Mouse (Mus musculus): ENCODE results near the gene Specc1l. TPM values are rescaled to one million over a fixed set of nuclear protein-coding genes. Genes with fewer than 3 reads are reported as not detected.

The Specc1l gene
- polyA plus RNA-seq, 1 experiment from 2014 or later: 13.3 TPM

DNA sequence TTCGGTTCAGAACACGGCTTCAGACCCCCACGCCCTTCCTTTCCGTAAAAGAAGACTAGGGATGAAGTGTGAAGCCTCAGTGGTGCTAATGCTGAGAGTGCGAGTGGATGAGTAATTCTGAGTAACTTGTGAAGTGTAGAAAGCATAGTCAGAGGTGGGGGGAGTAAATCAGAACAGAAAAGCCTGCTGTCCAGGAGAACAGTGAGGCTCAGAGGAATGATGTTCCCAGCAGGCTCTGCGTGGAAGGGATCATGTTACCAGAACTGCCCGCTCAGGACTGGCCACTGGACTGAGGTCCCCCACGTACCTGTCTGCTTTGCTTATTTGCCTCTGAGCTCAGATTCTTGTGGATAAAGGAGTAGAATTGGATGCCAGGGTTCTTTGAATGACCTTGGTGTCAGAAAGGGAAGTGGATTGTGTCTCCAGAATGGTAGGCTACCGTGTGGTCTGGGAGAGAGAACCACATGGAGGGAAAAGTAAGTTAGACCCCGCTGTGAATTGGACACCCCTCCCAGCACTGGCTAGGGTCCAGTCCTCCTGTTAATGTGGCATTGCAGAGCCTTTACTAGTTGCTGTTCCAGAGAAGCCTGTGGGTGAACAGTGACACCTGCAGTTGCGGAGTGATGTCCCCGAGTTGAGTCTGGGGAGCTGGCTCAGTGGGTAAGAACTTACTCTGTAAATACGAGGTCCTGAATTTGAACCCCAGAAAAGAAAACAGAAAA lies 40.6 kb downstream of the Specc1l start:
- no peak for ATAC-seq (replicated peaks; ENCODE audit: low FRiP score)
- 79% methylated on average over 13 of the region's 13 CpGs for WGBS
- Histone ChIP-seq H3K27ac (ENCODE audit: low read depth, low read length) (no peak overlapping the region), H3K9ac (ENCODE audit: low read depth, low read length) (no peak overlapping the region), H3K4me1 (replicated peaks; ENCODE audit: control insufficient read depth, insufficient read depth, low read length) (no peaks in the 10 kb centered on the region), H3K4me2 (no peak overlapping the region), H3K4me3 (ENCODE audit: low read depth, low read length) (no peak overlapping the region), H3K27me3 (replicated peaks; ENCODE audit: control insufficient read depth, insufficient read depth, low read length) (no peaks in the 10 kb centered on the region), H3K9me3 (ENCODE audit: control insufficient read depth, low read length) (no peaks in the 10 kb centered on the region), H3K36me3 (ENCODE audit: control insufficient read depth, insufficient read depth, low read length) (peaks cover 2% of the 10 kb centered on the region; the same call in 1 of the 2 replicates)
- no peak for DNase-seq (ENCODE audit: low spot score)

DNA sequence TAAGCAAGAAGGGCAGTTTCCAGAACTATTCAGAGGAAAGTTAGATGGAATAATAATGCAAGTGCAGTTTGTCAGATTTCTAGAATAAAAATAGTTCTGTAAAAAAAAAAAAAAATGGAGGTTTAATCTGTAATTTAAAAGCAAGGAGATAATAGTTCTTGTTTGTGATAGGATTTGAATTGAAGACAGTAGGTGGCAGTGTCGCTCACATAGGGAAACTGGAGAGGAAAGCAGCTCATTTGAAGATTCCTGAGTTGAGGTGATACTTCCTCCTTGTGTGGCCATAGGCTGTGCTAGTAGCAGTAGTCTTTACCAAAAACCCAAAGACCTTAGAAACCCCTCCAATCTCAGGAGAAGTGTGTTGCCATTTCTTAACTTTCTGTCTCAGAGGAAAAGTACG lies 43.2 kb downstream of the Specc1l start:
- H3K4me3 ChIP-seq (ENCODE audit: low read depth, low read length): no peak overlapping the region
- H3K4me2 ChIP-seq: no peak overlapping the region
- no peak overlapping the region for H3K27ac ChIP-seq (ENCODE audit: low read depth, low read length)
- H3K4me1 ChIP-seq (replicated peaks; ENCODE audit: control insufficient read depth, insufficient read depth, low read length): no peaks in the 10 kb centered on the region
- 65% methylated on average over 2 of the region's 2 CpGs for WGBS
- DNase-seq (ENCODE audit: low spot score) (no peak), ATAC-seq (replicated peaks; ENCODE audit: low FRiP score) (no peak)
- no peak overlapping the region for H3K9ac ChIP-seq (ENCODE audit: low read depth, low read length)
- H3K36me3 ChIP-seq (ENCODE audit: control insufficient read depth, insufficient read depth, low read length): peaks cover 3% of the 10 kb centered on the region; the same call in 1 of the 2 replicates
- no peaks in the 10 kb centered on the region for H3K9me3 ChIP-seq (ENCODE audit: control insufficient read depth, low read length)
- no peaks in the 10 kb centered on the region for H3K27me3 ChIP-seq (replicated peaks; ENCODE audit: control insufficient read depth, insufficient read depth, low read length)

DNA sequence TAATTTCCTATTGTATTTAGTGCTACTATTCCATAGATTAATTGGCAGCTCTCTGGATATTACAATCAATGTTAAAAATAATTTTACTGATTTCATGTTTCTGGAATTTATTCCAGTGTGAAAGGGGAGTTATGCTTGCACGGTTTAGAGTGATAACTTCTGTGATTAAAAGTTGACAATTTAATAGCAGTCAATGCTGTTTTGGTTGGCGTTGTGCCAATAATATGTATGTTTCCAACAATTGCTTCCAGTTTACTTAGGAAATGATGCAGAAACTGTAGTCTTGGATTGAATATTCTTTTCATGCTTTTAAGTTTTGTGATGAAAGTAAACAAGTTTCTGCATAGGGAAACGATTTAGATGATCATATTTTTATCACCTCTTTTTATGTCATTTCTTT lies 45.5 kb downstream of the Specc1l start:
- Histone ChIP-seq H3K9ac (ENCODE audit: low read depth, low read length) (no peak overlapping the region), H3K27me3 (replicated peaks; ENCODE audit: control insufficient read depth, insufficient read depth, low read length) (no peaks in the 10 kb centered on the region), H3K9me3 (ENCODE audit: control insufficient read depth, low read length) (no peaks in the 10 kb centered on the region), H3K27ac (ENCODE audit: low read depth, low read length) (no peak overlapping the region), H3K4me3 (ENCODE audit: low read depth, low read length) (no peak overlapping the region), H3K36me3 (ENCODE audit: control insufficient read depth, insufficient read depth, low read length) (peaks cover 12% of the 10 kb centered on the region), H3K4me1 (replicated peaks; ENCODE audit: control insufficient read depth, insufficient read depth, low read length) (no peaks in the 10 kb centered on the region), H3K4me2 (no peak overlapping the region)
- no peak for DNase-seq (ENCODE audit: low spot score)
- 83% methylated on average over 3 of the region's 3 CpGs for WGBS
- no peak for ATAC-seq (replicated peaks; ENCODE audit: low FRiP score)

DNA sequence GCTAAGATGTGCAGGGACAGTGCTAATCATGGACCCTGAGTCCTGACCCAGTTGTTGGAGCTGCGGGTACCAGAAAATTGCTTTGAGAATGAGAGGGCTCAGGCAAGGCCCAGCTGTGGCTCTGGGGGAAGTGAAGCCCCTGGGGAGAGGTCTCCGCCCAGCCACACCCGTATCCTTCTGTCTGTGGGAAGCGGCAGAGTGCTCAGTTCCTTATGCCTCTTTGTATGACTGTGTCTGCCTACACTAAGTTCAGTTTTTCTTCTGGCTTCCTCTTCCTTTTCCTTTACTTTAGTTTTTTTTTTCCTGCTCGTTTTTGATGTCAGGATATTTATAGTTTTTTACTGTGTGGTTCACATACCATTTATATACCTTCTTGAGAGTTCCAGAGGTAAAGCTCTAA lies 46.4 kb downstream of the Specc1l start:
- H3K36me3 ChIP-seq (ENCODE audit: control insufficient read depth, insufficient read depth, low read length): peaks cover 19% of the 10 kb centered on the region
- no peak overlapping the region for H3K27ac ChIP-seq (ENCODE audit: low read depth, low read length)
- WGBS: 52% methylated on average over 5 of the region's 5 CpGs

DNA sequence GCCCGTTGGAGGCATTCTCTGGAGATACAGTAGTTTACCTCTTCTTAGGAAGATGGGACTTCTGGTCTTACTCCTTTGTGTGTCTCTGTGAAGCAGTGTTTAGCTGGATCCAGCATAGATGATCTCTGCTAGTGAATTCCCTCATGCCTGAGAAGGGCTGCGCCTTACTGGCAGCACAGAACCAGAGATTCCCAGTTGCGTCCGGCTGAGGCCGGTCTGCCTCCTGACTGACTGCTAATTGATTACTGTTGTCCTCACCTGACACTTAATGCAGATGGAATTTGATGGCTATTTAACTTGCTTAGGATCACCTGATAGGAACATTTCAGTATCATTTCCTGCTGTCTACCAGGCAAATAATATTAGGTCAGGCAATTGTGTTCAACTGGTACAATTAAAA lies 49.4 kb downstream of the Specc1l start:
- H3K36me3 ChIP-seq (ENCODE audit: control insufficient read depth, insufficient read depth, low read length): peaks cover 37% of the 10 kb centered on the region
- WGBS: 96% methylated on average over 5 of the region's 5 CpGs
- no peak overlapping the region for H3K27ac ChIP-seq (ENCODE audit: low read depth, low read length)

More for the DNA sequence above, 46.4 kb downstream of the Specc1l start:
- Histone ChIP-seq H3K4me1 (replicated peaks; ENCODE audit: control insufficient read depth, insufficient read depth, low read length) (no peaks in the 10 kb centered on the region), H3K27me3 (replicated peaks; ENCODE audit: control insufficient read depth, insufficient read depth, low read length) (no peaks in the 10 kb centered on the region), H3K4me2 (no peak overlapping the region), H3K9me3 (ENCODE audit: control insufficient read depth, low read length) (no peaks in the 10 kb centered on the region), H3K9ac (ENCODE audit: low read depth, low read length) (no peak overlapping the region), H3K4me3 (ENCODE audit: low read depth, low read length) (no peak overlapping the region)
- ATAC-seq (replicated peaks; ENCODE audit: low FRiP score): no peak
- DNase-seq (ENCODE audit: low spot score): no peak

DNA sequence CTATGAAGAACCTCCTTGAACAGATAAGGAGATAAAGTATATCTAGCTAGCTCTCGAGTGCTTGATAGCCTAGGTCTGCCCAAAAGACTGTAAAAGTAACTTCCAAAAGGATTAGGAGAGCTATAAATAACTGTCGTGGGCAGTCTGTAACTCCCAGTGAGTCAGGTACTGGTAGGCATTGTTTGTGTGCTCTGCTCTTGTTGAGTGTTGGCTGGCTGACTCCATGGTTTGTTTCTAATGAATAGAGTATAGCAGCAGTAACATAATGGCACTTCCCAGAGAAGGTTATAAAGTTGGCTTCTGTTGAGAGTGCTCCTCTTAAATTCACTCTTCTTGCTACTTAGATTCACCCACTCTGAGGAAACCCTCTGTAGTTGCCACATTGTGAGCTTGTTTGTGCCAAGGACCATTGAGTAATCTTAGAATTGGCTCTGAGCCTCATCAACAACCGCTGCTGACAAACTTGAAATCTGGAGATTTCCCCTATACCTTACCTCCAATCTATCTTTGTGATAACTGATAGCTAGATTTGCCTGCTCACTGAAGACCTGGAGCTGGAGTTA lies 53.2 kb downstream of the Specc1l start:
- Histone ChIP-seq H3K4me3 (ENCODE audit: low read depth, low read length) (no peak overlapping the region), H3K36me3 (ENCODE audit: control insufficient read depth, insufficient read depth, low read length) (peaks cover 34% of the 10 kb centered on the region), H3K4me1 (replicated peaks; ENCODE audit: control insufficient read depth, insufficient read depth, low read length) (no peaks in the 10 kb centered on the region), H3K4me2 (no peak overlapping the region), H3K9me3 (ENCODE audit: control insufficient read depth, low read length) (no peaks in the 10 kb centered on the region), H3K9ac (ENCODE audit: low read depth, low read length) (no peak overlapping the region), H3K27me3 (replicated peaks; ENCODE audit: control insufficient read depth, insufficient read depth, low read length) (no peaks in the 10 kb centered on the region), H3K27ac (ENCODE audit: low read depth, low read length) (no peak overlapping the region)
- ATAC-seq (replicated peaks; ENCODE audit: low FRiP score) (no peak), DNase-seq (ENCODE audit: low spot score) (no peak)
- WGBS: 75% methylated on average over 3 of the region's 3 CpGs

More for the DNA sequence above, 49.4 kb downstream of the Specc1l start:
- no peaks in the 10 kb centered on the region for H3K9me3 ChIP-seq (ENCODE audit: control insufficient read depth, low read length)
- DNase-seq (ENCODE audit: low spot score) (no peak), ATAC-seq (replicated peaks; ENCODE audit: low FRiP score) (no peak)
- no peaks in the 10 kb centered on the region for H3K4me1 ChIP-seq (replicated peaks; ENCODE audit: control insufficient read depth, insufficient read depth, low read length)
- no peak overlapping the region for H3K4me3 ChIP-seq (ENCODE audit: low read depth, low read length)
- no peak overlapping the region for H3K9ac ChIP-seq (ENCODE audit: low read depth, low read length)
- no peak overlapping the region for H3K4me2 ChIP-seq
- H3K27me3 ChIP-seq (replicated peaks; ENCODE audit: control insufficient read depth, insufficient read depth, low read length): no peaks in the 10 kb centered on the region

DNA sequence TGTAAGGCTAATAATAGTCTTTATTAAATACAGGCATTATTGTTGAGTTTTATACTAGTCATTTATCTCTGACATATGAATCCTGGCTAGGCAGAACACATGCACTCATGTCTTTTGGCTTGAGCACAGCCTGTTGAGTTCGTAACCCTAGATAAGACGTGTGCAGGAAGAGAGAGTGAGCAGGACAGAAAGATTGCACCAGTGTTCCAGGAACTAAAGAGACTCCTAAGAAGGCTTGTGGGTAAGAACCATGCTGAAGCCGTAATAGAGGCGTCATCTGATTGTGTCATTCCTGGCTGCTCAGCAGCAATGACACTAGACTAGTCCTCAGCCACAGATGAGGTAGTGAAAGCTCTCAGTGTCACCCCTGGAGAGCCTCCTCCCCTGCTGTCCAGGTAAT lies 61.1 kb downstream of the Specc1l start:
- no peak overlapping the region for H3K27ac ChIP-seq (ENCODE audit: low read depth, low read length)

DNA sequence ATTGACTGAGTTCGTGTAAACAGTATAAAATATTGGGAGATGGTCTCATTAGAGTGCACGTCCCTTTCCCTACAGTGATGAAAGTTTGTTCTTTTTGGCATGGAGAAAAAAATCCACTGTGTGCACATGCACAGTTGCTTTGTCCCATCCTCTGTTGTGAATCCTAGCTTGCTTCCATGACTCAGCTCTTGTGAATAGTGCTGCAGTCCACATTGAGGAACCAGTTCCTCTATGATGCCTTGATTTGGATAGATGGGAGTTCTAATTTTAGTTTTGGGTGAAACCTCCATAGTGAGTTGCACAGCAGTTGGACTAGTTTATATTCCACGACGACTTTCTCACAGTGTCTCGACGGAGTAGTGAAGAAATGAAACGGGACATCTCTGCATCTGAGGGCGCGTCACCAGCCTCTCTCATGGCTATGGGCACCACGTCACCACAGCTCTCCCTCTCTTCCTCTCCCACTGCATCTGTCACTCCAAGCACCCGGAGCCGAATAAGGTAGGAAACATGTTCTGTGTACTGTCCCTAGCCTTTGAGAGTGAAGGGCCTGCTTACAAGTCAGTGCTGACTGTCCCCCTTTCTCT lies 64.6 kb downstream of the Specc1l start:
- H3K36me3 ChIP-seq (ENCODE audit: control insufficient read depth, insufficient read depth, low read length): peaks cover 10% of the 10 kb centered on the region
- no peaks in the 10 kb centered on the region for H3K4me1 ChIP-seq (replicated peaks; ENCODE audit: control insufficient read depth, insufficient read depth, low read length)
- ATAC-seq (replicated peaks; ENCODE audit: low FRiP score): no peak

More for the DNA sequence above, 61.1 kb downstream of the Specc1l start:
- no peak for DNase-seq (ENCODE audit: low spot score)
- Histone ChIP-seq H3K27me3 (replicated peaks; ENCODE audit: control insufficient read depth, insufficient read depth, low read length) (no peaks in the 10 kb centered on the region), H3K4me1 (replicated peaks; ENCODE audit: control insufficient read depth, insufficient read depth, low read length) (no peaks in the 10 kb centered on the region), H3K9me3 (ENCODE audit: control insufficient read depth, low read length) (no peaks in the 10 kb centered on the region), H3K36me3 (ENCODE audit: control insufficient read depth, insufficient read depth, low read length) (peaks cover 10% of the 10 kb centered on the region), H3K4me2 (no peak overlapping the region), H3K4me3 (ENCODE audit: low read depth, low read length) (no peak overlapping the region), H3K9ac (ENCODE audit: low read depth, low read length) (no peak overlapping the region)
- 40% methylated on average over 4 of the region's 4 CpGs for WGBS
- peak; percentile 71 for ATAC-seq (replicated peaks; ENCODE audit: low FRiP score)

DNA sequence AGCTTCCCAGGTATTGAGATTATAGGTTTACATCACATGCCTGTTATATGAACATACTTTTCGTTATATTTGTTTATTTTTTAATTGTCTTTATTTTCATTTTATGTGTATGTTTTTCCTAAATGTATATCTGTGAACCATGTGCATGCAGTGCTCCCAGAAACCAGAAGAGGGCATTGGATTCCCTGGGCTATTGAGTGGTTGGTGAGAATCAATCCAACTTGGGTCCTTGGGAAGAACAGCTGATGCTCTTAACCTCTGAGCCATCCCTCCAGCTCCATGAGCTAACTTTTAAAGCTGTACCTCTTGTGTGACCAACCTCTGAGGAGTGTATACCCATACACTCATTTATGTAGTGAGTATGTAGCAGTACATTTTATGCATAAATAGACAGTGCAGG lies 65.6 kb downstream of the Specc1l start:
- DNase-seq (ENCODE audit: low spot score): no peak
- Histone ChIP-seq H3K4me2 (no peak overlapping the region), H3K36me3 (ENCODE audit: control insufficient read depth, insufficient read depth, low read length) (peaks cover 10% of the 10 kb centered on the region)

More for the DNA sequence above, 64.6 kb downstream of the Specc1l start:
- no peak overlapping the region for H3K4me2 ChIP-seq
- no peak overlapping the region for H3K27ac ChIP-seq (ENCODE audit: low read depth, low read length)
- H3K9ac ChIP-seq (ENCODE audit: low read depth, low read length): no peak overlapping the region
- H3K27me3 ChIP-seq (replicated peaks; ENCODE audit: control insufficient read depth, insufficient read depth, low read length): no peaks in the 10 kb centered on the region
- H3K9me3 ChIP-seq (ENCODE audit: control insufficient read depth, low read length): no peaks in the 10 kb centered on the region
- H3K4me3 ChIP-seq (ENCODE audit: low read depth, low read length): no peak overlapping the region
- 88% methylated on average over 12 of the region's 12 CpGs for WGBS
- DNase-seq (ENCODE audit: low spot score): no peak

More for the DNA sequence above, 65.6 kb downstream of the Specc1l start:
- Histone ChIP-seq H3K4me1 (replicated peaks; ENCODE audit: control insufficient read depth, insufficient read depth, low read length) (no peaks in the 10 kb centered on the region), H3K9ac (ENCODE audit: low read depth, low read length) (no peak overlapping the region), H3K27ac (ENCODE audit: low read depth, low read length) (no peak overlapping the region), H3K9me3 (ENCODE audit: control insufficient read depth, low read length) (no peaks in the 10 kb centered on the region), H3K27me3 (replicated peaks; ENCODE audit: control insufficient read depth, insufficient read depth, low read length) (no peaks in the 10 kb centered on the region), H3K4me3 (ENCODE audit: low read depth, low read length) (no peak overlapping the region)
- 68% methylated on average over 1 of the region's 1 CpGs for WGBS
- no peak for ATAC-seq (replicated peaks; ENCODE audit: low FRiP score)

All from liver, embryonic 11.5 days (tissue).